Mouse (Mus musculus): ENCODE data around the gene Dpep3. TPM values are rescaled to one million over a fixed set of nuclear protein-coding genes. Genes with fewer than 3 reads are reported as not detected.

Gene Dpep3
- total RNA-seq, 2 experiments from 2014 or later = not detected

DNA sequence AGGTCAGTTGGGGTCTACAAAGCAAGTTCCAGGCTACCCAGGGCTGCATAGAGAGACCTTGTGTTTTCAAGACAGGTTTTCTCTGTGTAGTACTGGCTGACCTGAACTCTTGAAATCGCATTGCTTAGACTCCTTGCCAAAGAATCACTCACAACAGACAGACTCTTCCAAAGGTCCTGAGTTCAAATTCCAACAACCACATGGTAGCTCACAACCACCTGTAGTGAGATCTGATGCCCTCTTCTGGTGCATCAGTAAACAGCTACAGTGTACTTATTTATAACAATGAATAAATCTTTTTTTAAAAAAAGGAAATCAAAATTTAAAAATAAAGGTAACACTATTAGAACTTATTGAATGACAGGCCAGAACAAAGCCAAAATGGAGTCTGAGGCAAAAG is 1.9 kb upstream of the Dpep3 start:
- no peak for DNase-seq (ENCODE audit: low spot score in 2 of 2)

GRCm38 (mm10) chr8:105975363-105975762 is 3.9 kb downstream of the Dpep3 start:
- DNase-seq (ENCODE audit: low spot score in 2 of 2) = no peak

GRCm38 (mm10) chr8:105971019-105971720 is 8.1 kb downstream of the Dpep3 start:
- DNase-seq (ENCODE audit: low spot score in 2 of 2) = no peak

GRCm38 (mm10) chr8:105969367-105969766 is 9.9 kb downstream of the Dpep3 start:
- DNase-seq (ENCODE audit: low spot score in 2 of 2) = no peak

- no peak for DNase-seq (ENCODE audit: low spot score in 2 of 2)
These were observed 12.4 kb downstream of the Dpep3 start for GRCm38 (mm10) chr8:105966692-105967311.

- DNase-seq (ENCODE audit: low spot score in 2 of 2) = peak; percentile 76 to 81
These were observed 13.3 kb downstream of the Dpep3 start, which contains the start of gene Slc12a4 for GRCm38 (mm10) chr8:105965905-105966341. TSS of gene Slc12a4 (minus strand) at chr8:105966097.

- DNase-seq (ENCODE audit: low spot score in 2 of 2) = peak in 1 of 2 experiments; percentile 68
These were observed 13.8 kb downstream of the Dpep3 start for GRCm38 (mm10) chr8:105965266-105965904.

GRCm38 (mm10) chr8:105964506-105965265 is 14.5 kb downstream of the Dpep3 start:
- DNase-seq (ENCODE audit: low spot score in 2 of 2) = no peak

GRCm38 (mm10) chr8:105961536-105961935 is 17.7 kb downstream of the Dpep3 start:
- DNase-seq (ENCODE audit: low spot score in 2 of 2) = no peak

DNA sequence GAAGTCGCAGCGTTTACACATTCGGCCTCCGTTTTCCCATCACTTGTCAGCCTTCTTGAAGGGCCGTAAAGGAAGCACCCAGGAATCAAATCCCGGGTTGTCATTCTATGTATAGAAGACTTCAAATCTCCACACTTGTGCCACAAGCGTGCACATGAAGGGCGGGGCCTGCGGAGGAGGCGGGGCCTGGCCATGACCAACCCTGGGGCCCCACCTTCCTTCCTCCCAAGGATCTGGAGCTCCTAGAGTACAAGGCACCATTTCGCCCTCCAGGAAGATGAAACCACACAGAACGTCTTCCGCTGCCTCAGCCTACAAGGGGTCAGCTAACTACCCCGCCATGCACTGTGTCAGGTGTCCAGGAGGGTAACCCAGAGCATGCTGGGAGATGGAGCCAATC is 18.1 kb downstream of the Dpep3 start:
- no peak for DNase-seq (ENCODE audit: low spot score in 2 of 2)

GRCm38 (mm10) chr8:105959350-105959749 is 19.9 kb downstream of the Dpep3 start:
- peak in 1 of 2 experiments; percentile 40 for DNase-seq (ENCODE audit: low spot score in 2 of 2)

DNA sequence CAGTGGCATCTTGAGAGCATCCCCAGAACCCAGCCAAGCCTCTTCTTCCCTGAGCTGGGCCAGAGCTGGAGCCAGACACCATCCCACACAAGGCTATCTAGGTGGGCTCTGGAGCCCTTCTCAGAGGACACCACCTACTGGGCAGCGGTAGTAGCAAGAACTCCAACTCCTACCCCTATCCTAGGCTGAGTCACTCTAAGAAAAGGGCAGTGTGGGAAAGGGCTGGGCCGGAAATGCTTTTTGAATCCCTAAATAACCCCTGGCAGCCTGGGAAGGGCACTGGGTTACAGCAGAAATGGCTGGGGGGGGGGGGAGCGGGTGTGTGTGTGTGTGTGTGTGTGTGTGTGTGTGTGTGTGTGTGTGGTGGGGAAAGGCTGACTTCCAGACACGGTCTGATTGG is 21.4 kb downstream of the Dpep3 start:
- peak; percentile 23 to 42 for DNase-seq (ENCODE audit: low spot score in 2 of 2)

DNA sequence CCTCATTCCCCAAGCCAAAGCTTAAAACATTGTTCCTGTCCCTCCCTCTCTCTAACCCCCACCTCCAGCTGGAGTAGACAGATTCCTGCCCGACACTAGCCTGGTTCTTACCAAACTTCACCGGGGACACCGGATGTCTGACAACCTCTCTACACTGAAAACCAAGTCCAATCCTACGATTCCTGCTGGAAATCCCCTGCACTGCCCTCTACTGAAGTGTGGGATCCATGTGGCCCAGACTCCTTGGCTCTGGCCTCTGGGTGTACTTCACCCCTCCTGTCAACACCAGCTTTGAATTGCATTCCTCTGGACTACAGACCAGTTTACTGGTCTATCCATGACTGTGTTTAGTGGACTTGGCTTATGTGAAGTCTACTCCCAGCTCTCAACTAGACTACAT is 22.7 kb downstream of the Dpep3 start:
- DNase-seq (ENCODE audit: low spot score in 2 of 2) = no peak

DNA sequence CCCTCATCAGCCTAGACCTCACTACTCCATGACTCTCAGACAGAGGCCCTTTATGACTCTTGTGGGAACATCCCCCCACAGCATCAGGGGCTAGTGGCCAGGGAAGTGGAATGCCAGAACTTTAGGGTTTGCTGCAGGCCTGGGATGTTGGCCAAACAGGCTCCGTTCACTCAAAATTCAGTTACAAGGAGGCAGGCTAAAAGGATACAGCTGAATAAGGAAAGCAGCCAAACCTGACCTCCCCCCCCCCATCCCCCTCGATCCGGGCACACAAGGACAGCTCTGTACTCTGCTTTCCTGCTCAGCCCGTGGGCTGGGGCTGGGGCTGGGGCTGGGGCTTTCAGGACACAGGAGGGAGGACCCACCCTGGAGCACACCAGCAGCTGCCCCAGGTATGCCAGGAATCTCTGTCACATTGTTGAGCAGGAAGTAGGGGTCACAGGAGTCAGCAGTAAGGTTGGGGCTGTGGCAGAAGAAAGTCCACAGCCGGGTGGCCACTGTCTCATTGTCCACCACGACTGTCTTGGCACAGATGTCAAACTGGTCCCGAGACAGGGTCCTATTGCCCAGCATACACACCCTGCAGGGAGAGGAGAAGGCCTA is 28.1 kb downstream of the Dpep3 start:
- no peak for DNase-seq (ENCODE audit: low spot score in 2 of 2)

DNA sequence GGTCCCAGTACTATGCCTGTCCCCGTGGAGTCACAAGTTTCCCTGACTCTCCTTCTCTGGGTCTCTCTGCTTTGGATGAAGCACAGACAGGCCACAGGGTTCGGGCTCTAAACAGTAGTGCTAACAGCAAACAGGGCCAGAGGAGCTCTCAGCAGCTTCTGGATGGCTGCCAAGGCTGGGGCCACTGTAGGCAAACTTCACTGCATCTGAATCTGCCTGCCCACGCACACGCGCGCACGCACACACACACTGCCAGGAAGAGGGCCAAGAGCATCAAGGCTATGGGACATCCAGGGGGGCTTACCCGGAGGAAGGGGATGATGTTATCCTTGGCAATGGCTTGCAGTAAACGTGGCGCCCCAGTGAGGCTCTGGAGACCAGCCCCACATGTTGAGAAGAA is 29.9 kb downstream of the Dpep3 start:
- peak; percentile 40 to 51 for DNase-seq (ENCODE audit: low spot score in 2 of 2)

DNA sequence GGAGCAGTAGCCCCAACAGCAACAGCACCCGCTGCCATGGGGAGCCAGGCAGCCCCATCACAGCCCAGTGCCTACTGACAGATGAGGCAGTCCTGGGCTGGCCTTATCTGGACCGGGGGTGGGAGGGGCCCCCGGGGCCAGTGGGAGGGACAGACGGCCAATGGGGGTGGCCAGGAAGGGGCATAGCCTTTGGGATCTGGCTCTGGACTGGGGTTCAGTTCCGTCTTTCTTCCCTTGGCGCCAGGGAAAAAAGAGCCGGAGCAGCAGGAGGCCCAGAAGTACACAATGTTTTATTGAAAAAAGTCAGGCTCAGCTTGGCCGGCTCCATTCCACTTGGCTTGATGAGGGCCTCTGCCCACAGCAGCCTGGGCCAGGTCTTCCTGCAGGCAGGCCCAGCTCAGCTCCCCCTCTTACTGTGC is 35.9 kb downstream of the Dpep3 start, which contains the start of gene Lcat:
Lcat (minus strand) TSS at position 62 of the 419 bp plus-strand sequence.
- DNase-seq (ENCODE audit: low spot score in 2 of 2) = no peak

DNA sequence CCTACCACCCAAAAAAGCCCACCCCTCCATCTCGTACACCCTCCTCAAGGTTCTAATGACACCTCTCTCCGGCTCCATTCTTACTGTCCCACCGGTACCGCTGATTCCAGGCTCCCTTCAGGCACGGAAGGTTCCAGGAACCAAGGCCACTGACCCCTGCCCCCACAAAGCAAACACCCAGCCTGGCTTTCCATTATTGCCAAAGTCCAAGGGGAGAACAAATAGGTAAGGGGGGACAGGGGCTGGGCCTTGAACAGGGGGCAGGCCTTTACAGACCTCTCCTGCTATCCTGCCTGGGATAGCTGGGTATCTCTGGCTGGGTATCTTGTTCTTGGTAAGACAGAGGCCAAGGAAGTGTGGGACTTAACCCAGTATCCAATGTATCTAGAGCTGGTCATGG is 36.7 kb downstream of the Dpep3 start:
- no peak for DNase-seq (ENCODE audit: low spot score in 2 of 2)

- DNase-seq (ENCODE audit: low spot score in 2 of 2) = peak in 1 of 2 experiments; percentile 22
These were observed 37.2 kb downstream of the Dpep3 start for GRCm38 (mm10) chr8:105942026-105942425.

GRCm38 (mm10) chr8:105938306-105938669 is 40.9 kb downstream of the Dpep3 start, which contains the start of gene Psmb10:
TSS of gene Psmb10 (minus strand) at chr8:105938444.
- peak; percentile 35 to 37 for DNase-seq (ENCODE audit: low spot score in 2 of 2)

DNA sequence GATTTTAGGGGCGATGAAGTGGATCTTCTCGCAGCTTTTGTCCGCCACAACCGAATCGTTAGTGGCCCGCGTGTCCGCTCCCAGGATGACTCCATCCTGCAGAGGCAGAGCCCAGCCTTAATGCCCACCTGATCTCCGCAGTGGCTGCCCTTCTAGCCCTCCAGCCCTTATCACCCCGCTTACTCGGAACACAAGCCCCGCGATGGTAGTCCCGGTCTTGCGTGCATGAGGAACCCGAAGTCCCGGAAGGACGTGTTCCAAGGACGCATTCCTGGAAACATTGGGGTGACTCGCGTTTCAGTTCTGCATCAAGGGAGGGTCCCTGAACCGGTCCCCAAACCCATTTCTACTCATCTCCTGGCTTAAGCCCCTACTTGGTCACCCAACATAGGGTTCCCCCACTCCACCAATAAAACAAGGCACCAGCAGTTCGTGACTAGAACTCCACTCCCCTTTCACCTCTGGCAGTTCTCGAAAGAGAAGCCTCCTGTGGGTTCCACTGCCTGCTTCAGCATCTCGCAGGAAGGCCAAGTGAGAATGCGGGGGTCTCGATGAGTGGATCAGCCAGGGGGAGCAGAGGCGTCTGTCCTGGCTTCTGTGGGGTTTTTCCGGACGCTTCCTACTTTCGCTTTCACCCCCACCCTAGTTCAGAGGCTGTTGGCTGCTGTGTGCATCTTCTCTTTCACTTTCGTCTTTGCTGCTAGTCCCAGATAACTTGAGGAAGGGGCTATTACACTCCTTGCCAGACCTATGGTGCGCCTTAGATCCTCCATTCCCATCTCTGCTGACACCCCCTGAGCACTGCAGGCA is 41.5 kb downstream of the Dpep3 start:
- DNase-seq (ENCODE audit: low spot score in 2 of 2) = peak; percentile 51 to 53

Measured in adrenal gland, adult 18-20 months (tissue).